Mouse (Mus musculus) hindbrain, embryonic 13.5 days (tissue): ENCODE measurements around the gene Fam172a. TPM values are rescaled to one million over a fixed set of nuclear protein-coding genes. Genes with fewer than 3 reads are reported as not detected.

Source experiments
- ATAC-seq: fragments of 200-750 bp; cut with Nextera tagmentation; 2 replicates; pipeline ENCODE4 v1.8.0; 2017; ENCODE audit warnings: moderate TSS enrichment; ENCODE audit not compliant: low FRiP score
- H3K27ac ChIP-seq: fragments of 300-500 bp; sonication (generic); 2 replicates; pipeline ENCODE4 v1.5.1; 2015; ENCODE audit warnings: inconsistent platforms, mild to moderate bottlenecking, moderate library complexity
- H3K27me3 ChIP-seq: fragments of 300-500 bp; sonication (generic); 2 replicates; pipeline ENCODE4 v1.6.1; 2015; ENCODE audit warnings: mild to moderate bottlenecking, inconsistent platforms
- H3K36me3 ChIP-seq: fragments of 300-500 bp; sonication (generic); 2 replicates; pipeline ENCODE4 v1.6.1; 2015; ENCODE audit warnings: mild to moderate bottlenecking, inconsistent platforms
- H3K4me1 ChIP-seq: fragments of 300-500 bp; sonication (generic); replicated peaks from 2 replicates; pipeline ENCODE4 v1.6.1; 2015; ENCODE audit warnings: inconsistent platforms
- H3K4me2 ChIP-seq: fragments of 300-500 bp; sonication (generic); 2 replicates; pipeline ENCODE4 v1.6.1; 2015; ENCODE audit warnings: inconsistent platforms, mild to moderate bottlenecking, moderate library complexity
- H3K4me3 ChIP-seq: fragments of 300-500 bp; sonication (generic); 2 replicates; pipeline ENCODE4 v1.5.1; 2015; ENCODE audit warnings: mild to moderate bottlenecking, inconsistent platforms
- H3K9ac ChIP-seq: fragments of 300-500 bp; sonication (generic); 2 replicates; pipeline ENCODE4 v1.6.1; 2015; ENCODE audit warnings: mild to moderate bottlenecking, inconsistent platforms
- H3K9me3 ChIP-seq: fragments of 300-500 bp; sonication (generic); 2 replicates; pipeline ENCODE4 v1.6.1; 2016; ENCODE audit warnings: inconsistent platforms
- WGBS: fragments of 180-500 bp; shearing (Covaris S2); methylation state at CpG from one replicate; pipeline ENCODE4 v1.1.7; 2015; 5-methylcytosine and 5-hydroxymethylcytosine counted together
- polyA plus RNA-seq: library from polyadenylated mRNA; unstranded; fragments of >200 nt; fragmentation: Nextera tagmentation; extraction: Ambion mirVana; gene quantifications from 2 replicates; pipeline ENCODE4 v1.2.1, GENCODE M21; 2015

Fam172a gene
- polyA plus RNA-seq, 1 experiment from 2014 or later: 48.8 TPM

GRCm38 (mm10) chr13:78175821-78176380 lies 474.1 kb downstream of the Fam172a start:
- Histone ChIP-seq H3K4me3 (peak overlapping the region; percentile 18), H3K9ac (peak overlapping the region; percentile 49), H3K4me1 (peaks cover 26% of the 10 kb centered on the region), H3K4me2 (peak overlapping the region; percentile 37), H3K36me3 (no peaks in the 10 kb centered on the region), H3K9me3 (no peaks in the 10 kb centered on the region), H3K27me3 (peaks cover 55% of the 10 kb centered on the region), H3K27ac (peak overlapping the region; percentile 69)
- 3% methylated on average over 8 of the region's 8 CpGs for WGBS
- no peak for ATAC-seq

GRCm38 (mm10) chr13:78177381-78177950 lies 475.6 kb downstream of the Fam172a start:
- Histone ChIP-seq H3K4me3 (peak overlapping the region; percentile 1; the same call in 1 of the 2 replicates), H3K4me2 (peak overlapping the region; percentile 75), H3K4me1 (peaks cover 30% of the 10 kb centered on the region), H3K36me3 (no peaks in the 10 kb centered on the region), H3K9me3 (no peaks in the 10 kb centered on the region), H3K27ac (peak overlapping the region; percentile 92; the same call in 1 of the 2 replicates), H3K27me3 (peaks cover 42% of the 10 kb centered on the region), H3K9ac (peak overlapping the region; percentile 19; the same call in 1 of the 2 replicates)
- WGBS: 21% methylated on average over 5 of the region's 5 CpGs
- no peak for ATAC-seq

GRCm38 (mm10) chr13:78178021-78178420 lies 476.2 kb downstream of the Fam172a start:
- Histone ChIP-seq H3K9me3 (no peaks in the 10 kb centered on the region), H3K27ac (peak overlapping the region; percentile 92), H3K9ac (peak overlapping the region; percentile 19; the same call in 1 of the 2 replicates), H3K27me3 (peaks cover 37% of the 10 kb centered on the region), H3K4me3 (peak overlapping the region; percentile 1; the same call in 1 of the 2 replicates), H3K36me3 (no peaks in the 10 kb centered on the region), H3K4me2 (peak overlapping the region; percentile 75), H3K4me1 (peaks cover 36% of the 10 kb centered on the region)
- WGBS: 4% methylated on average over 1 of the region's 1 CpGs
- ATAC-seq: no peak

- peak overlapping the region; percentile 75 for H3K4me2 ChIP-seq
- no peaks in the 10 kb centered on the region for H3K9me3 ChIP-seq
- H3K27ac ChIP-seq: peak overlapping the region; percentile 92
- no peak for ATAC-seq
- peaks cover 38% of the 10 kb centered on the region for H3K4me1 ChIP-seq
- 17% methylated on average over 5 of the region's 5 CpGs for WGBS
- peak overlapping the region; percentile 77; the same call in 1 of the 2 replicates for H3K9ac ChIP-seq
- H3K4me3 ChIP-seq: peak overlapping the region; percentile 47
- H3K27me3 ChIP-seq: peaks cover 30% of the 10 kb centered on the region
- no peaks in the 10 kb centered on the region for H3K36me3 ChIP-seq
Observed at GRCm38 (mm10) chr13:78178771-78179170, 476.9 kb downstream of the Fam172a start.

- WGBS: 2% methylated on average over 38 of the region's 38 CpGs
- H3K27ac ChIP-seq: peak overlapping the region; percentile 92
- H3K27me3 ChIP-seq: peaks cover 23% of the 10 kb centered on the region
- peak overlapping the region; percentile 75 for H3K4me2 ChIP-seq
- H3K36me3 ChIP-seq: no peaks in the 10 kb centered on the region
- peak overlapping the region; percentile 47 for H3K4me3 ChIP-seq
- no peaks in the 10 kb centered on the region for H3K9me3 ChIP-seq
- H3K4me1 ChIP-seq: peaks cover 44% of the 10 kb centered on the region
- H3K9ac ChIP-seq: peak overlapping the region; percentile 77
- ATAC-seq: peak; percentile 64
Observed at GRCm38 (mm10) chr13:78179312-78180097, 477.7 kb downstream of the Fam172a start.

GRCm38 (mm10) chr13:78180261-78180660 lies 478.4 kb downstream of the Fam172a start:
- Histone ChIP-seq H3K4me2 (peak overlapping the region; percentile 75; the same call in 1 of the 2 replicates), H3K27me3 (peaks cover 16% of the 10 kb centered on the region), H3K36me3 (no peaks in the 10 kb centered on the region), H3K4me1 (peaks cover 51% of the 10 kb centered on the region), H3K9me3 (no peaks in the 10 kb centered on the region), H3K27ac (peak overlapping the region; percentile 92), H3K4me3 (no peak overlapping the region), H3K9ac (peak overlapping the region; percentile 77; the same call in 1 of the 2 replicates)
- no peak for ATAC-seq
- 39% methylated on average over 3 of the region's 3 CpGs for WGBS

- Histone ChIP-seq H3K9ac (peak overlapping the region; percentile 75), H3K4me2 (peak overlapping the region; percentile 77), H3K36me3 (no peaks in the 10 kb centered on the region), H3K9me3 (no peaks in the 10 kb centered on the region), H3K4me1 (peaks cover 60% of the 10 kb centered on the region), H3K4me3 (peak overlapping the region; percentile 45), H3K27me3 (peaks cover 12% of the 10 kb centered on the region), H3K27ac (peak overlapping the region; percentile 90)
- peak; percentile 37 for ATAC-seq
- WGBS: 1% methylated on average over 44 of the region's 44 CpGs
Observed at GRCm38 (mm10) chr13:78181071-78181929, 479.5 kb downstream of the Fam172a start.

GRCm38 (mm10) chr13:78181930-78182558 lies 480.2 kb downstream of the Fam172a start:
- Histone ChIP-seq H3K4me1 (peaks cover 67% of the 10 kb centered on the region), H3K9ac (peak overlapping the region; percentile 75), H3K4me2 (peak overlapping the region; percentile 77), H3K36me3 (no peaks in the 10 kb centered on the region), H3K9me3 (no peaks in the 10 kb centered on the region), H3K27ac (peak overlapping the region; percentile 90), H3K4me3 (peak overlapping the region; percentile 45), H3K27me3 (peaks cover 14% of the 10 kb centered on the region; the same call in 1 of the 2 replicates)
- WGBS: 2% methylated on average over 14 of the region's 14 CpGs
- peak; percentile 54 for ATAC-seq

GRCm38 (mm10) chr13:78183004-78183403 lies 481.2 kb downstream of the Fam172a start:
- H3K27me3 ChIP-seq: peaks cover 19% of the 10 kb centered on the region
- H3K9ac ChIP-seq: peak overlapping the region; percentile 75
- 6% methylated on average over 5 of the region's 5 CpGs for WGBS
- H3K4me1 ChIP-seq: peaks cover 75% of the 10 kb centered on the region
- peak overlapping the region; percentile 45 for H3K4me3 ChIP-seq
- H3K4me2 ChIP-seq: peak overlapping the region; percentile 77
- H3K9me3 ChIP-seq: no peaks in the 10 kb centered on the region
- no peak for ATAC-seq
- H3K27ac ChIP-seq: peak overlapping the region; percentile 90
- H3K36me3 ChIP-seq: 0 out of 2 replicates have a peak, but pooled peaks cover 3% of the 10 kb centered on the region

GRCm38 (mm10) chr13:78183986-78184385 lies 482.2 kb downstream of the Fam172a start:
- H3K27ac ChIP-seq: peak overlapping the region; percentile 90
- peak overlapping the region; percentile 77 for H3K4me2 ChIP-seq
- H3K9me3 ChIP-seq: no peaks in the 10 kb centered on the region
- ATAC-seq: peak; percentile 46
- WGBS: 7% methylated on average over 5 of the region's 5 CpGs
- H3K36me3 ChIP-seq: peaks cover 8% of the 10 kb centered on the region; the same call in 1 of the 2 replicates
- peaks cover 19% of the 10 kb centered on the region for H3K27me3 ChIP-seq
- H3K4me3 ChIP-seq: no peak overlapping the region
- peak overlapping the region; percentile 56; the same call in 1 of the 2 replicates for H3K9ac ChIP-seq
- H3K4me1 ChIP-seq: peaks cover 83% of the 10 kb centered on the region
